Mouse (Mus musculus) heart, embryonic 13.5 days (tissue): ENCODE measurements around the gene Sdk1. TPM values are rescaled to one million over a fixed set of nuclear protein-coding genes. Genes with fewer than 3 reads are reported as not detected.

Experiments used
- ATAC-seq: fragments of 200-750 bp; cut with Nextera tagmentation; 2 replicates; pipeline ENCODE4 v1.8.0; 2017; ENCODE audit warnings: moderate TSS enrichment; ENCODE audit not compliant: insufficient number of reproducible peaks, low FRiP score, low TSS enrichment; ENCODE audit errors: extremely low read depth
- H3K27ac ChIP-seq: fragments of 300-500 bp; sonication (generic); replicated peaks from 2 replicates; pipeline ENCODE4 v1.5.1; 2015; ENCODE audit warnings: moderate library complexity, mild to moderate bottlenecking, inconsistent platforms
- H3K27me3 ChIP-seq: fragments of 300-500 bp; sonication (generic); replicated peaks from 2 replicates; pipeline ENCODE4 v1.6.1; 2015; ENCODE audit warnings: mild to moderate bottlenecking, inconsistent platforms
- H3K36me3 ChIP-seq: fragments of 300-500 bp; sonication (generic); 2 replicates; pipeline ENCODE4 v1.6.1; 2015; ENCODE audit warnings: mild to moderate bottlenecking, inconsistent platforms
- H3K4me1 ChIP-seq: fragments of 300-500 bp; sonication (generic); 2 replicates; pipeline ENCODE4 v1.6.1; 2015; ENCODE audit warnings: inconsistent platforms
- H3K4me2 ChIP-seq: fragments of 300-500 bp; sonication (generic); 2 replicates; pipeline ENCODE4 v1.6.1; 2015; ENCODE audit warnings: inconsistent platforms, mild to moderate bottlenecking, moderate library complexity
- H3K4me3 ChIP-seq: fragments of 300-500 bp; sonication (generic); 2 replicates; pipeline ENCODE4 v1.5.1; 2015; ENCODE audit warnings: moderate library complexity, mild to moderate bottlenecking, inconsistent platforms
- H3K9ac ChIP-seq: fragments of 300-500 bp; sonication (generic); 2 replicates; pipeline ENCODE4 v1.6.1; 2015; ENCODE audit warnings: inconsistent platforms, mild to moderate bottlenecking, moderate library complexity
- H3K9me3 ChIP-seq: fragments of 300-500 bp; sonication (generic); 2 replicates; pipeline ENCODE4 v1.6.1; 2016; ENCODE audit warnings: inconsistent platforms
- WGBS: fragments of 180-500 bp; shearing (Covaris S2); methylation state at CpG from one replicate; pipeline ENCODE4 v1.1.7; 2015; ENCODE audit warnings: mixed read lengths; 5-methylcytosine and 5-hydroxymethylcytosine counted together
- polyA plus RNA-seq: library from polyadenylated mRNA; unstranded; fragments of >200 nt; fragmentation: Nextera tagmentation; extraction: Ambion mirVana; gene quantifications from 2 replicates; pipeline ENCODE4 v1.2.1, GENCODE M21; 2015

The Sdk1 gene
- polyA plus RNA-seq, 1 experiment from 2014 or later = 1.6 TPM

DNA sequence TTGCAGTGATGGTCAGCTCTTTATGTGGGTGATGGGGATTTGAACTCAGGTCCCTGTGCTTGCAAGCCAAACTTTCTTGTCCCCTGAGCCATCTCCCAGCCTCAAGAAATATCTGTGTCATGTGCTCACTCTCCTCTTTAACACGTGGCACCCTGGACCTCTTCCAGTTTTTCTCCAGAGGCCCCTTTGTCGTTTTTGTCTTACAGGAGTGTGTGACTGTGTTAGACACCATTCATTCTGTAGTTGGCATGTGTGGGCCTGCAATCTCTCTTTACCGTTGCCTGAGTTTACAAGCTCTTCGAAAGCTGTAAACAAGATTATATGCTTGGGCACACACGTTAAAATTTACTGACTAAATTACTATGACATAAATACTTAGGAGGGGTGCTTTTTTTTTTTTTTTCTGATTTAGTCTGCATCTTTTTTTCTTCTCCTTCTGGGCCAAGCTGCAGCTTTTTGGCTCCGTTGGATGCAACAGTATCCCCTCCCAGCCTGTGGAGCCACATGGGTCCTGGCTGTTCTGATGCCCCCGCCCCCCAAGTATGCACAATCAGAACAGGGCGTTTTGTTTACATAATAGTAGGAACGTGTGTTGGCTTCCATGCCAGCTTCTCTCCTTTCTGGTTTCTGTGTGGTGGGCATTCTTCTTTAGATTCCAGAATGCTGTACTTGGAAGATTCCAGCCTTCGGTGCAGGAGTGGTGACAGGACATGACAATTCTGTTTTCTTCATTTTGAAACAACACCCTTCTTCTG lies 527.6 kb downstream of the Sdk1 start:
- Histone ChIP-seq H3K27me3 (no peaks in the 10 kb centered on the region), H3K4me2 (no peak overlapping the region), H3K36me3 (0 out of 2 replicates have a peak, but pooled peaks cover 5% of the 10 kb centered on the region), H3K4me3 (no peak overlapping the region), H3K27ac (no peak overlapping the region), H3K4me1 (peaks cover 16% of the 10 kb centered on the region), H3K9ac (no peak overlapping the region), H3K9me3 (peaks cover 10% of the 10 kb centered on the region; the same call in 1 of the 2 replicates)
- WGBS = 57% methylated on average over 10 of the region's 10 CpGs
- no peak for ATAC-seq

DNA sequence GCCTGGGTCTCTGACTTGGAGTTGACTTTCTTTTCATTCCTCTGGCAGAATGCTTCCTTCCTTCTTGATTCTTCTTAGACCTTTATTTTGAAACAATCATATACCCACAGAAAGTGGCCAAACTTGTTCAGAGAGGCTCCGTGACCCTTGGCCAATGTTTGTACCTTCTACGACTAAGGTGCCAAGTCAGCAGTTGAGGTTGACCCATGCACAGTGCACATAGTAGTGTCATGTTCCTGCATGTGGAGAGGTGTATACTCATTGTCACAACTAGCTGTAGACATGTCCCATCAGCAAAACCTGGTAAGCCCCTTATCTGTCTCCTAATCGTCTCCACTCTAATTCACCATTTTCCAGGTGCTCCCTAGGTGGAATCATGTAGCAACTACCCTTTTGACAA lies 530.2 kb downstream of the Sdk1 start:
- no peak overlapping the region for H3K4me3 ChIP-seq

DNA sequence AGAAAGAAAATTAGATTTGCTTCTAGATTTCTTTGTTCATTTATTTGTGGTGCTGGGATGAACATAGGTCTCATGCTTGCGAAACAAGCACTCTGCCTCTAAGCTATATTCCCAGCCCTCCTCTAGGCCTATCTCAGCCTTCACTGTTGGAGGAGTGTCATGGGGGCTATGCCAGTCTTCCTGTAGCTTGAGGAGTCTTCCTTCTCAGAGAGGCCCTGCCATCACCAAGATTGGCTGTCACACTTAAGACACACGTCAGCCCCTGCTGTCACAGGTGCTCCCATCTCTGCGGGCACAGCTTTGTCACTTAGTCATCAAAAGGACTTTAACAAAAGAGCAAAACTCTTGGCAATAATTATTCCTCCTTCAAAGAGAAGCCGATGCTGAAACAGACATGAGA lies 536.9 kb downstream of the Sdk1 start:
- H3K9ac ChIP-seq = no peak overlapping the region
- peaks cover 11% of the 10 kb centered on the region; the same call in 1 of the 2 replicates for H3K9me3 ChIP-seq
- 80% methylated on average over 4 of the region's 4 CpGs for WGBS
- H3K36me3 ChIP-seq = 0 out of 2 replicates have a peak, but pooled peaks cover 6% of the 10 kb centered on the region
- ATAC-seq = no peak
- no peaks in the 10 kb centered on the region for H3K27me3 ChIP-seq
- peaks cover 4% of the 10 kb centered on the region; the same call in 1 of the 2 replicates for H3K4me1 ChIP-seq
- no peak overlapping the region for H3K27ac ChIP-seq
- H3K4me2 ChIP-seq = no peak overlapping the region
- H3K4me3 ChIP-seq = no peak overlapping the region

More for the DNA sequence above, 530.2 kb downstream of the Sdk1 start:
- Histone ChIP-seq H3K9me3 (peaks cover 16% of the 10 kb centered on the region; the same call in 1 of the 2 replicates), H3K27me3 (no peaks in the 10 kb centered on the region), H3K9ac (no peak overlapping the region), H3K4me1 (peaks cover 8% of the 10 kb centered on the region), H3K27ac (no peak overlapping the region), H3K4me2 (no peak overlapping the region), H3K36me3 (0 out of 2 replicates have a peak, but pooled peaks cover 6% of the 10 kb centered on the region)
- WGBS = 78% methylated on average over 3 of the region's 3 CpGs
- no peak for ATAC-seq

DNA sequence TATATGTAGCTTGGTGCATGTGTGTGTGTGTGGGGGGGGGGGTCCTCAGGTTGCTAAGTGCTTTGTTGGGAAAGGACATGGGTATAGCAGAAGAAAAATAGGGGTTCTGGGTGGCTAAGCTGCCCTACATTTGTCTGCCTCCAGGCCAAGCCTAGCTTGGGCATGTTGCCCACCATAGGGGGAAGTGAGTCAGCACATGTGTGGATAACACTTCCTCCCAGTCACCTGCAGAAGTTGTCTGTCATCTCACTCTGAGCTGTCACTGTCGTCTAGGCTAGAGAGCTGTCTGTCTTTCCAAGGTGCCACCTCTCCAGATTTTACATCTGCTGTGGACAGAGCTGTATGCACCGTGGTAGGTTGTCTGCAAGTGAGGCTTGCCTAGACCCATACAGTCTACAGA lies 539.9 kb downstream of the Sdk1 start:
- Histone ChIP-seq H3K9me3 (no peaks in the 10 kb centered on the region), H3K27me3 (no peaks in the 10 kb centered on the region), H3K9ac (no peak overlapping the region), H3K36me3 (no peaks in the 10 kb centered on the region), H3K4me2 (no peak overlapping the region), H3K27ac (no peak overlapping the region), H3K4me1 (peaks cover 14% of the 10 kb centered on the region), H3K4me3 (no peak overlapping the region)
- WGBS = 54% methylated on average over 2 of the region's 2 CpGs
- no peak for ATAC-seq

DNA sequence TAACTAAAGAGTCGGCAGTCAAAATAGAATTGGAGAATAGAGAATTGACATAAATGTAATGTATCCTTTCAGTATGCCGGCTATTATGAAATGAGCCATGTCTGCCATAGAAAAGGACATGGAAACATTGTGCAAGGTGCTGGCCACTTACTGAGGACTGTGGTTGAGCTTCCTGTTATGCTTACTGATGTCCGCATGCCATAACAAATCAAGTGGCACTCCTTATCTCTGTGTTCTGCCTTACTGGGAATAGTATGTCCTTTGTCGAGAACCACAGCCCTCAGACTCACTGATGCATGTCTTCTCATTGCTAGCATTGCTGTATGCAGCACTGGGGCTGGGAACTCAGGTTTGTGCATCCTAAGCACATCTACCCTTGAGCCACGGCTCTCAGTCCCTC lies 541.0 kb downstream of the Sdk1 start:
- Histone ChIP-seq H3K4me2 (no peak overlapping the region), H3K27ac (no peak overlapping the region), H3K4me3 (no peak overlapping the region), H3K27me3 (no peaks in the 10 kb centered on the region), H3K9me3 (no peaks in the 10 kb centered on the region), H3K36me3 (no peaks in the 10 kb centered on the region), H3K9ac (no peak overlapping the region), H3K4me1 (peaks cover 14% of the 10 kb centered on the region)
- whole genome bisulfite sequencing = 61% methylated on average over 5 of the region's 5 CpGs
- ATAC-seq = no peak

DNA sequence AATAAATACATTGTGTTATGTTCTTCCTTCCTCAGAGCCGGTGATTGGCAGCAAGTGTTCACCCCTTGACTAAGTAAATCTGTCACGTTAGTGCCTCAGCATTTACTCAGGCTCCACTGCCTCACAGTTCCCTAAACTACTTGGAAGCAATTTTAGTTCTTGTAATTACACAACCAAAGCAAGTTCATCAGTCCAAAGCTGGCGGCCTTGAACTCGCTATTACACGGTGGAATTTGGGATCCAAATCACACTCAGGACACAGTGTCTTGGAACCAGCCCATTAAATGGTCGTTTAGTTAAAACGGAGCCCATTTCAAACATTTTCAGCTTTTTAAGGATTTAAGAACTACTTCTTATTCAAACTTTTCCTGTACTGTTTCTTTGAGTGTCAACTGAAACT lies 542.2 kb downstream of the Sdk1 start:
- no peak overlapping the region for H3K9ac ChIP-seq
- no peak for ATAC-seq
- H3K4me1 ChIP-seq = peaks cover 14% of the 10 kb centered on the region
- H3K27ac ChIP-seq = no peak overlapping the region
- H3K27me3 ChIP-seq = no peaks in the 10 kb centered on the region
- no peak overlapping the region for H3K4me3 ChIP-seq
- 86% methylated on average over 7 of the region's 7 CpGs for WGBS
- no peak overlapping the region for H3K4me2 ChIP-seq
- H3K9me3 ChIP-seq = no peaks in the 10 kb centered on the region
- H3K36me3 ChIP-seq = no peaks in the 10 kb centered on the region

DNA sequence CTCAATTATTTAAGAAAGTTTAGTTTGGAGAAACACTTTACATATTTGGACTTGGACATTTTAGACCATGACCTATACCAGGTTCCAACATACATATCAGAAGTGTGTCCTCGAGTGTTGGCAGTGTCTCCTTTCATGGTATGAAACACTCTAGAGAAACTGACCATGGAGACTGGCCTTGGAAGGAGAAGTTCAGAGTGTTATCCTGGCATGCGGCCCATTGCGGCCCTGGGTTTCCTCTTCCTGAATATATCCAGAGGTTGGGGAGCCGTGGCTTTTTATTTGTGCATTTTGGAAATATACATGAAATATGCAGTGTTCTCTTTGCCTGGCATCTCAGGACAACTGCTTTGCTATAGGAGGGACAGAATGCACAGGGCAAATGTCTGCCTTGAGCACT lies 552.6 kb downstream of the Sdk1 start:
- Histone ChIP-seq H3K4me3 (no peak overlapping the region), H3K9ac (no peak overlapping the region), H3K27ac (no peak overlapping the region), H3K4me1 (peaks cover 7% of the 10 kb centered on the region; the same call in 1 of the 2 replicates), H3K36me3 (0 out of 2 replicates have a peak, but pooled peaks cover 3% of the 10 kb centered on the region), H3K27me3 (no peaks in the 10 kb centered on the region), H3K9me3 (no peaks in the 10 kb centered on the region), H3K4me2 (no peak overlapping the region)
- 84% methylated on average over 4 of the region's 4 CpGs for WGBS
- ATAC-seq = no peak

DNA sequence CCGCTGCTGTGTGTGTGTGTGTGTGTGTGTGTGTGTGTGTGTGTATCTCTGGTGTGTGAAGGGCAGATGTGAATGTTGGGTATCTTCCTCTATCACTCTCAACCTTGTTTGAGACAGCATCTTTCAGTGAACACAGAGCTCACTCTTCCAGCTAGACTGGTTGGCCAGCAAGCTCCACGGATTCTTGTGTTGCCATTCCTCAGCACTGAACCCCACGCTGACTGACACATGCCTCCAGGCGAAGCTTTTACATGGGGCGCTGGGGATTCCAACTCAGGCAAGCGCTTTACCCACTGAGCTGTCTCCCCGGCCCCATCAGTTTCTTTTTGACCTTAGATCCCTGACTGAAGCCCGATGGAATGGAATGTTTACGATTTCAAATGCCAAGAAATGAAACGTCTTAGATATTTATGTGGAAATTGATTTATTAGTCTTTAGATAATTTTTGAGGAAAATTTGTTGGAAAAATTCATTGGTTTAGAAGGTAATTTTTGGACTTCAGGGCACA lies 582.6 kb downstream of the Sdk1 start:
- Histone ChIP-seq H3K4me1 (no peaks in the 10 kb centered on the region), H3K27me3 (no peaks in the 10 kb centered on the region), H3K9me3 (peaks cover under 1% of the 10 kb centered on the region; the same call in 1 of the 2 replicates), H3K9ac (no peak overlapping the region), H3K36me3 (no peaks in the 10 kb centered on the region), H3K4me2 (no peak overlapping the region), H3K4me3 (no peak overlapping the region), H3K27ac (no peak overlapping the region)
- no peak for ATAC-seq
- WGBS = 70% methylated on average over 10 of the region's 10 CpGs

DNA sequence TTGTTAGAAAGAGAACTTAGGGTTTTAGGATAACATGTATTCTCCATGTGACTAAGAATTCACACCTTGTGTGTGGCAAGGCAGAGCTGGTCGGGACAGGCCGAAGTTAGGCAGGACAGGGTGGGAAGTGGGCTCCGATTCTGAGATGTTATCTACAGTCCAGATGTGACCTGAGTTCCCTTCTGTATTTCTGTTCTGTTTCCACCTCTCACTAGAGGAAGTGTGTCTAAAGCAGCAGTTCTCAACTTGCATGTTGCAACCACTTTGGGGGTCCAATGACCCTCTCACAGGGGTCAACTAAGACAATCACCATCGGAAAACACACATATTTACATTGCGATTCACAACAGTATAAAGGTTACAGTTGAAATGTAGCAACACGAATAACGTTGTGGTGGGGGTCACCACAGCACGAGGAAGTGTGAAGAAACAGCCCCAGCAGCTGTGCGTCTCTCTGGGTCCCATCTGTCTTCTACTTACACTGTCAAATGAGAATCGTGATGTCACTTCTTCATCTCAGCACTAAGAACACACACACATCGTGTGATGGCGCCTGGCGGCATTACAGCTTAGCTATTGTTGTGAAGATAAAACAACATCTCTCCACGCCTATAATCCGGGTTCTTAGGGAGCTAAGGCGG lies 583.6 kb downstream of the Sdk1 start:
- Histone ChIP-seq H3K4me3 (no peak overlapping the region), H3K36me3 (no peaks in the 10 kb centered on the region), H3K4me2 (no peak overlapping the region), H3K9me3 (peaks cover 8% of the 10 kb centered on the region; the same call in 1 of the 2 replicates), H3K27me3 (no peaks in the 10 kb centered on the region), H3K4me1 (no peaks in the 10 kb centered on the region), H3K9ac (no peak overlapping the region), H3K27ac (no peak overlapping the region)
- no peak for ATAC-seq
- WGBS = 79% methylated on average over 16 of the region's 16 CpGs

DNA sequence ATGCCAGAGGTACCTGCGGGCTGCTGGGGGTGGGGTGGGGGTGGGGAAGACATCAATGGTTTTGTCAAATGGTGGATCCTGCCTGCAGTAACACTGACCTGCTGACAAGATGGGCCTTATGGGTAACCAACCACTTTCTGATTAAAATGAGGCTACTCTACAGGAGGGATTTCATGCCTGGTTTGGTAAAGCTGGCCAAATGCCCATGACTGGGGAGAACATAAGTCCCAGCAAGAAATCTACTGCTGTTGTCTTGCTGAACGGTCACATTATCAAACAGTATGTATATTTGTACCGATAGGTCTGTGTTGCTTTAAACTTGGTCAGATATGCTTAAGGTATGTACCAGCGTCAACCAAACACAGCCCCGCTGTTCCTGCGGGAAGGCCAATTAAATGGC lies 594.3 kb downstream of the Sdk1 start:
- H3K4me3 ChIP-seq = no peak overlapping the region
- H3K4me2 ChIP-seq = no peak overlapping the region
- no peak overlapping the region for H3K27ac ChIP-seq
- no peak for ATAC-seq
- no peaks in the 10 kb centered on the region for H3K27me3 ChIP-seq
- WGBS = 50% methylated on average over 6 of the region's 6 CpGs
- H3K4me1 ChIP-seq = peaks cover 26% of the 10 kb centered on the region
- no peaks in the 10 kb centered on the region for H3K36me3 ChIP-seq
- H3K9ac ChIP-seq = no peak overlapping the region
- H3K9me3 ChIP-seq = no peaks in the 10 kb centered on the region

DNA sequence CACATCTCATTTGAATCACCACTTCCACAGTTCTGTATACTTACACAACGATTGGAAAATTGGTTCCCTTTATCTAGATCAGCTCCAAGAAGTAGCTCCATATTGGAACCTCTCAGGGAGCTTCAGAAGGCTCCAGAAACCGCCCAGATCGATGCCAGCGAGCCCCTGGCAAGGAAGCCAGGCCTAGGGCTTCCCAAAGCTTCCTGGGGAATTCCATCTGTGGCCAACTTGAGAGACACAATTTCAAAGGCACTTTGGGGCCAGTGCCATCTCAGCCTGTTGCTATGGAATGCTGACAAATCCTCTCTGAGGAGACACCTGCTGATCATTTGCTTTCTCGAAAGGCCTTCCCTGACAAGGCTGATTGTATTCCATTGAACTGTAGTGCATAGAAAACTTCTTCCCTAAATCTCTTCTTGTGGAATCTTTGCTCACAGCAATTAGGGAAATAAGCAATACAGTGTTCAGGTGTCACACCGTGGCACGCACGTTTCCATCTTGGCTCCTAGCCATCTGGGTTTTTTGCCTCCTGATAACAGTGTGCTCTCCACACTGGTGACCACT lies 595.7 kb downstream of the Sdk1 start:
- no peak overlapping the region for H3K27ac ChIP-seq
- WGBS = 49% methylated on average over 8 of the region's 8 CpGs

More for the DNA sequence above, 595.7 kb downstream of the Sdk1 start:
- no peak for ATAC-seq
- H3K4me3 ChIP-seq = no peak overlapping the region
- H3K9ac ChIP-seq = no peak overlapping the region
- no peaks in the 10 kb centered on the region for H3K36me3 ChIP-seq
- peaks cover 26% of the 10 kb centered on the region for H3K4me1 ChIP-seq
- no peaks in the 10 kb centered on the region for H3K27me3 ChIP-seq
- no peaks in the 10 kb centered on the region for H3K9me3 ChIP-seq
- H3K4me2 ChIP-seq = no peak overlapping the region
